Mouse (Mus musculus) liver, embryonic 13.5 days (tissue): ENCODE measurements around the gene Rdx. TPM values are rescaled to one million over a fixed set of nuclear protein-coding genes. Genes with fewer than 3 reads are reported as not detected.

Experiments used
- ATAC-seq: fragments of 200-750 bp; cut with Nextera tagmentation; 2 replicates; pipeline ENCODE4 v1.8.0; 2017; ENCODE audit warnings: low read depth, mild to moderate bottlenecking, moderate number of reproducible peaks, moderate library complexity
- DNase-seq: peaks from one replicate; pipeline ENCODE4 v3.0.0; 2022
- H3K27ac ChIP-seq: fragments of 300-500 bp; sonication (generic); 2 replicates; pipeline ENCODE4 v1.5.1; 2015; ENCODE audit warnings: moderate library complexity, mild to moderate bottlenecking, inconsistent platforms
- H3K27me3 ChIP-seq: fragments of 300-500 bp; sonication (generic); 2 replicates; pipeline ENCODE4 v1.6.1; 2015; ENCODE audit warnings: mild to moderate bottlenecking, inconsistent platforms
- H3K36me3 ChIP-seq: fragments of 300-500 bp; sonication (generic); 2 replicates; pipeline ENCODE4 v1.6.1; 2015; ENCODE audit warnings: mild to moderate bottlenecking, inconsistent platforms
- H3K4me1 ChIP-seq: fragments of 300-500 bp; sonication (generic); replicated peaks from 2 replicates; pipeline ENCODE4 v1.6.1; 2015; ENCODE audit warnings: inconsistent platforms
- H3K4me2 ChIP-seq: fragments of 300-500 bp; sonication (generic); 2 replicates; pipeline ENCODE4 v1.6.1; 2015; ENCODE audit warnings: inconsistent platforms, mild to moderate bottlenecking, moderate library complexity
- H3K4me3 ChIP-seq: fragments of 300-500 bp; sonication (generic); replicated peaks from 2 replicates; pipeline ENCODE4 v1.5.1; 2015; ENCODE audit warnings: mild to moderate bottlenecking, inconsistent platforms
- H3K9ac ChIP-seq: fragments of 300-500 bp; sonication (generic); 2 replicates; pipeline ENCODE4 v1.6.1; 2015; ENCODE audit warnings: mild to moderate bottlenecking, inconsistent platforms
- H3K9me3 ChIP-seq: fragments of 300-500 bp; sonication (generic); replicated peaks from 2 replicates; pipeline ENCODE4 v1.6.1; 2016; ENCODE audit warnings: inconsistent platforms
- WGBS: fragments of 180-500 bp; shearing (Covaris S2); methylation state at CpG from one replicate; pipeline ENCODE4 v1.1.7; 2015; ENCODE audit not compliant: insufficient replicate concordance; 5-methylcytosine and 5-hydroxymethylcytosine counted together
- polyA plus RNA-seq: library from polyadenylated mRNA; unstranded; fragments of >200 nt; fragmentation: Nextera tagmentation; extraction: Ambion mirVana; gene quantifications from 2 replicates; pipeline ENCODE4 v1.2.1, GENCODE M21; 2015

The Rdx gene
- polyA plus RNA-seq: 74.7 and 93.0 TPM in 2 replicates

GRCm38 (mm10) chr9:52047129-52047820 lies at the start of gene Rdx:
Gene Rdx (plus strand): TSS chr9:52047173.
- WGBS: 7% methylated on average over 17 of the region's 17 CpGs
- Histone ChIP-seq H3K9ac (peak within 1 kb of the TSS; percentile 97), H3K27me3 (no peaks in the 10 kb centered on the region), H3K9me3 (no peaks in the 10 kb centered on the region), H3K4me3 (peak within 1 kb of the TSS; percentile 95), H3K36me3 (no peaks in the 10 kb centered on the region), H3K27ac (peak within 1 kb of the TSS; percentile 89), H3K4me2 (peak within 1 kb of the TSS; percentile 89), H3K4me1 (peaks cover 39% of the 10 kb centered on the region)
- DNase-seq (peak; percentile 7), ATAC-seq (no peak)

GRCm38 (mm10) chr9:52003501-52003900 lies 43.5 kb upstream of the Rdx start:
- Histone ChIP-seq H3K4me2 (no peak overlapping the region), H3K4me3 (no peak overlapping the region), H3K36me3 (no peaks in the 10 kb centered on the region), H3K4me1 (no peaks in the 10 kb centered on the region; the same call in 1 of the 2 replicates), H3K9ac (no peak overlapping the region), H3K9me3 (no peaks in the 10 kb centered on the region), H3K27me3 (no peaks in the 10 kb centered on the region; the same call in 1 of the 2 replicates), H3K27ac (no peak overlapping the region)
- no peak for ATAC-seq
- no peak for DNase-seq
- WGBS: 37% methylated on average over 4 of the region's 4 CpGs

- Histone ChIP-seq H3K9ac (no peak overlapping the region), H3K27ac (no peak overlapping the region), H3K36me3 (no peaks in the 10 kb centered on the region), H3K27me3 (no peaks in the 10 kb centered on the region; the same call in 1 of the 2 replicates), H3K9me3 (no peaks in the 10 kb centered on the region), H3K4me1 (no peaks in the 10 kb centered on the region; the same call in 1 of the 2 replicates), H3K4me2 (no peak overlapping the region), H3K4me3 (no peak overlapping the region)
- DNase-seq (no peak), ATAC-seq (no peak)
- 46% methylated on average over 2 of the region's 2 CpGs for WGBS
Observed at GRCm38 (mm10) chr9:52007341-52007740, 39.6 kb upstream of the Rdx start.

- no peaks in the 10 kb centered on the region for H3K36me3 ChIP-seq
- 53% methylated on average over 1 of the region's 1 CpGs for WGBS
- H3K27ac ChIP-seq: no peak overlapping the region
- H3K9ac ChIP-seq: no peak overlapping the region
- no peaks in the 10 kb centered on the region for H3K9me3 ChIP-seq
- no peaks in the 10 kb centered on the region; the same call in 1 of the 2 replicates for H3K4me1 ChIP-seq
- H3K4me3 ChIP-seq: no peak overlapping the region
- no peaks in the 10 kb centered on the region; the same call in 1 of the 2 replicates for H3K27me3 ChIP-seq
- ATAC-seq (no peak), DNase-seq (no peak)
- no peak overlapping the region for H3K4me2 ChIP-seq
Observed at GRCm38 (mm10) chr9:52008511-52008910, 38.5 kb upstream of the Rdx start.

GRCm38 (mm10) chr9:52012311-52012710 lies 34.7 kb upstream of the Rdx start:
- Histone ChIP-seq H3K4me3 (no peak overlapping the region), H3K27me3 (no peaks in the 10 kb centered on the region), H3K4me2 (no peak overlapping the region), H3K4me1 (no peaks in the 10 kb centered on the region), H3K27ac (no peak overlapping the region), H3K9me3 (no peaks in the 10 kb centered on the region), H3K36me3 (no peaks in the 10 kb centered on the region), H3K9ac (no peak overlapping the region)
- DNase-seq (no peak), ATAC-seq (no peak)
- WGBS: 85% methylated on average over 1 of the region's 1 CpGs

- H3K27ac ChIP-seq: no peak overlapping the region
- no peaks in the 10 kb centered on the region for H3K27me3 ChIP-seq
- no peak overlapping the region for H3K4me2 ChIP-seq
- WGBS: 48% methylated on average over 5 of the region's 5 CpGs
- no peaks in the 10 kb centered on the region for H3K4me1 ChIP-seq
- no peak for DNase-seq
- H3K4me3 ChIP-seq: no peak overlapping the region
- no peaks in the 10 kb centered on the region for H3K9me3 ChIP-seq
- H3K36me3 ChIP-seq: no peaks in the 10 kb centered on the region
- H3K9ac ChIP-seq: no peak overlapping the region
- ATAC-seq: no peak
Observed at GRCm38 (mm10) chr9:52012781-52013436, 34.1 kb upstream of the Rdx start.

- no peaks in the 10 kb centered on the region for H3K36me3 ChIP-seq
- DNase-seq: no peak
- H3K27ac ChIP-seq: no peak overlapping the region
- 59% methylated on average over 5 of the region's 5 CpGs for WGBS
- no peaks in the 10 kb centered on the region for H3K9me3 ChIP-seq
- no peak for ATAC-seq
- no peak overlapping the region for H3K4me2 ChIP-seq
- H3K4me3 ChIP-seq: no peak overlapping the region
- H3K9ac ChIP-seq: no peak overlapping the region
- no peaks in the 10 kb centered on the region for H3K27me3 ChIP-seq
- H3K4me1 ChIP-seq: no peaks in the 10 kb centered on the region
Observed at GRCm38 (mm10) chr9:52013900-52014455, 33.0 kb upstream of the Rdx start.

- no peaks in the 10 kb centered on the region for H3K27me3 ChIP-seq
- no peaks in the 10 kb centered on the region for H3K9me3 ChIP-seq
- ATAC-seq (no peak), DNase-seq (no peak)
- no peaks in the 10 kb centered on the region for H3K4me1 ChIP-seq
- no peak overlapping the region for H3K9ac ChIP-seq
- H3K27ac ChIP-seq: no peak overlapping the region
- H3K4me3 ChIP-seq: no peak overlapping the region
- H3K4me2 ChIP-seq: no peak overlapping the region
- H3K36me3 ChIP-seq: no peaks in the 10 kb centered on the region
- WGBS: 58% methylated on average over 3 of the region's 3 CpGs
Observed at GRCm38 (mm10) chr9:52017091-52017490, 29.9 kb upstream of the Rdx start.

GRCm38 (mm10) chr9:52017824-52018223 lies 29.1 kb upstream of the Rdx start:
- Histone ChIP-seq H3K4me3 (no peak overlapping the region), H3K9me3 (no peaks in the 10 kb centered on the region), H3K9ac (no peak overlapping the region), H3K27ac (no peak overlapping the region), H3K36me3 (no peaks in the 10 kb centered on the region), H3K27me3 (no peaks in the 10 kb centered on the region), H3K4me1 (no peaks in the 10 kb centered on the region), H3K4me2 (no peak overlapping the region)
- WGBS: 49% methylated on average over 2 of the region's 2 CpGs
- ATAC-seq (no peak), DNase-seq (no peak)

GRCm38 (mm10) chr9:52018505-52018904 lies 28.5 kb upstream of the Rdx start:
- H3K4me1 ChIP-seq: no peaks in the 10 kb centered on the region
- H3K9ac ChIP-seq: no peak overlapping the region
- no peak overlapping the region for H3K4me2 ChIP-seq
- ATAC-seq (no peak), DNase-seq (no peak)
- H3K27me3 ChIP-seq: no peaks in the 10 kb centered on the region
- H3K27ac ChIP-seq: no peak overlapping the region
- no peaks in the 10 kb centered on the region for H3K36me3 ChIP-seq
- no peaks in the 10 kb centered on the region for H3K9me3 ChIP-seq
- WGBS: 71% methylated on average over 1 of the region's 1 CpGs
- H3K4me3 ChIP-seq: no peak overlapping the region

GRCm38 (mm10) chr9:52027257-52028020 lies 19.5 kb upstream of the Rdx start:
- H3K4me2 ChIP-seq: no peak overlapping the region
- peak; percentile 31; the same call in 1 of the 2 replicates for ATAC-seq
- H3K36me3 ChIP-seq: no peaks in the 10 kb centered on the region
- 40% methylated on average over 5 of the region's 5 CpGs for WGBS
- H3K4me1 ChIP-seq: peaks cover 6% of the 10 kb centered on the region; the same call in 1 of the 2 replicates
- no peak overlapping the region for H3K9ac ChIP-seq
- H3K9me3 ChIP-seq: no peaks in the 10 kb centered on the region
- no peaks in the 10 kb centered on the region for H3K27me3 ChIP-seq
- H3K4me3 ChIP-seq: no peak overlapping the region
- no peak overlapping the region for H3K27ac ChIP-seq
- DNase-seq: no peak
